Mouse (Mus musculus) embryonic facial prominence, embryonic 15.5 days (tissue): ENCODE data around the gene Gtf2h5. TPM values are rescaled to one million over a fixed set of nuclear protein-coding genes. Genes with fewer than 3 reads are reported as not detected.
A peak's percentile ranks its signal among the peaks of the same experiment; 100 is the strongest.

Experiments used
- ATAC-seq: fragments of 200-750 bp; cut with Nextera tagmentation; 2 replicates; pipeline ENCODE4 v1.8.0; 2017; ENCODE audit warnings: low read depth, moderate TSS enrichment; ENCODE audit not compliant: insufficient number of reproducible peaks, low FRiP score, low TSS enrichment
- H3K27ac ChIP-seq: fragments of 300-500 bp; sonication (generic); replicated peaks from 2 replicates; pipeline ENCODE4 v1.5.1; 2015; ENCODE audit warnings: mild to moderate bottlenecking, inconsistent platforms
- H3K27me3 ChIP-seq: fragments of 300-500 bp; sonication (generic); 2 replicates; pipeline ENCODE4 v1.6.1; 2015; ENCODE audit warnings: inconsistent platforms
- H3K36me3 ChIP-seq: fragments of 300-500 bp; sonication (generic); 2 replicates; pipeline ENCODE4 v1.6.1; 2015; ENCODE audit warnings: mild to moderate bottlenecking, inconsistent platforms
- H3K4me1 ChIP-seq: fragments of 300-500 bp; sonication (generic); 2 replicates; pipeline ENCODE4 v1.6.1; 2015; ENCODE audit warnings: inconsistent platforms
- H3K4me2 ChIP-seq: fragments of 300-500 bp; sonication (generic); replicated peaks from 2 replicates; pipeline ENCODE4 v1.6.1; 2015; ENCODE audit warnings: mild to moderate bottlenecking, inconsistent platforms
- H3K4me3 ChIP-seq: fragments of 300-500 bp; sonication (generic); replicated peaks from 2 replicates; pipeline ENCODE4 v1.5.1; 2015; ENCODE audit warnings: mild to moderate bottlenecking, inconsistent platforms
- H3K9ac ChIP-seq: fragments of 300-500 bp; sonication (generic); 2 replicates; pipeline ENCODE4 v1.6.1; 2015; ENCODE audit warnings: inconsistent platforms
- H3K9me3 ChIP-seq: fragments of 300-500 bp; sonication (generic); replicated peaks from 2 replicates; pipeline ENCODE4 v1.6.1; 2016; ENCODE audit warnings: inconsistent platforms
- WGBS: fragments of 180-500 bp; shearing (Covaris S2); methylation state at CpG from one replicate; pipeline ENCODE4 v1.1.7; 2015; 5-methylcytosine and 5-hydroxymethylcytosine counted together
- polyA plus RNA-seq: library from polyadenylated mRNA; unstranded; fragments of >200 nt; fragmentation: Nextera tagmentation; extraction: Ambion mirVana; gene quantifications from 2 replicates; pipeline ENCODE4 v1.2.1, GENCODE M21; 2015

Gene Gtf2h5
- polyA plus RNA-seq, 1 experiment from 2014 or later: 165 TPM

DNA sequence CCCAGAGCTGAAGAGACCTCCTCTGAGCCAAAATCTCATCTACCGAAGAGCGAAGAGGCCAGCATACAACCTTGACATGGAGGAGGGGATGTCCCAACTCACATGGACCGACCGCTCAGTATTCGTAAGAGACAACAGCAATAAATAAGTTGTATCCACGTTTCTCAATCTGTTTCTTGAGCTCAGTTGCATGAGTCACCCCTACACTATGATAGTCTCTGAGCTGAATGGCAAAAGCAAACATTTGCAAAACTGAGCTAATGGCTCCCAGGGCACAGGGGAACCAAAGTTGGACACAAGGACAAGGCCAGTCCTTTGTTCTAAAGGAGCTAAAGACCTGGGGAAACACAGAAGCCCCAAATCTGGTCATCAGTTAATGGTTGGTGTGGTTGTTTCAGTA is 9.7 kb upstream of the Gtf2h5 start:
- H3K36me3 ChIP-seq: peaks cover 57% of the 10 kb centered on the region

DNA sequence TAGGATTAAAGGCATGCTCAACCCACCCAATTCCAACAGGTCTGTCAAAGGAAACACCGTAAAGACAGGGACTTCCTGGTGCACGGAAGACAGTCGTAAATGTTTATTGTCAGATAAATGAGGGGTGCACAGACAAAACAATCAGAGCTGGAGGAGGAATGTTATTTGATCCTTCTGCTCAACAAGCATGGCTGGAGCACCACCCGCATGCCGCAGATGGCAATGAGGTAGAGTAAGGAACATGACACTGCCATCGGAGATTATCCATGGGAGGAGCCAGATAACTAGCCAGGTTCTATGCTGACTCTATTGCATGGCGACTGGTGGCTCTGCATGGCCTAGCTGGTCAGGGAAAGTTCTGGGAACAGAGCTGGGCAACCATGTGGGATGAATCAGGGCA is 6.2 kb upstream of the Gtf2h5 start:
- Histone ChIP-seq H3K36me3 (peaks cover 37% of the 10 kb centered on the region), H3K27ac (no peak overlapping the region), H3K4me1 (peaks cover 3% of the 10 kb centered on the region; the same call in 1 of the 2 replicates), H3K27me3 (no peaks in the 10 kb centered on the region), H3K9ac (no peak overlapping the region), H3K9me3 (no peaks in the 10 kb centered on the region), H3K4me2 (no peak overlapping the region), H3K4me3 (no peak overlapping the region)
- WGBS: 72% methylated on average over 7 of the region's 7 CpGs
- ATAC-seq: no peak

More for the DNA sequence above, 9.7 kb upstream of the Gtf2h5 start:
- H3K27me3 ChIP-seq: no peaks in the 10 kb centered on the region
- 91% methylated on average over 6 of the region's 6 CpGs for WGBS
- no peak overlapping the region for H3K4me3 ChIP-seq
- H3K9me3 ChIP-seq: no peaks in the 10 kb centered on the region
- H3K4me2 ChIP-seq: no peak overlapping the region
- no peak for ATAC-seq
- H3K4me1 ChIP-seq: no peaks in the 10 kb centered on the region
- H3K9ac ChIP-seq: no peak overlapping the region
- no peak overlapping the region for H3K27ac ChIP-seq

DNA sequence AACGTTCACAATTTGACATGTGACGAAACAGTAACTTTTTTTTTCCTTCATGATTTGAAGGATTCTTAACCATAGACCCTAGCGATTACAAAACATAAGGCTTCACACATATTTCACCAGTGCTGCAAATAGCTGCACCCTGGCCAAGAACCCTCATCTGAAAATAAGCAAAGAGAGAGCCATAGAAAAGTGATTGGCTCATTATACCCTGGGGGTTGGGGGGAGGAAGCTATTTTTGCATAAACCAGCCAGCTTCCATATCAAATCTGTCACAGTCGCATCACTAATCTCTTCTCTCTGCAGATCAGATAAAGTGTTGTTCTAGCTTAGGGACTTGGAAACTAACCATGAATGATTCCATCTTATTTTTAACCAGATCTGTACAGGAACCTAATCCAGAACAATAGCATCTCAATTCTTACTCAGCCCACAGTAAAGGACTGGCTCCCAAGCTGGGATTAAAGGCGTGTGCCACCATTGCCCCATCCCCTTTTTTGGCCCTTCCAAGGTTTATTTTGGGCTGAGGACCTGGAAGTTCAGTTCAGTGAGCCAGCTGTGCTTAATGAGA is 3.8 kb downstream of the Gtf2h5 start:
- WGBS: 73% methylated on average over 5 of the region's 5 CpGs
- no peak overlapping the region for H3K4me2 ChIP-seq

DNA sequence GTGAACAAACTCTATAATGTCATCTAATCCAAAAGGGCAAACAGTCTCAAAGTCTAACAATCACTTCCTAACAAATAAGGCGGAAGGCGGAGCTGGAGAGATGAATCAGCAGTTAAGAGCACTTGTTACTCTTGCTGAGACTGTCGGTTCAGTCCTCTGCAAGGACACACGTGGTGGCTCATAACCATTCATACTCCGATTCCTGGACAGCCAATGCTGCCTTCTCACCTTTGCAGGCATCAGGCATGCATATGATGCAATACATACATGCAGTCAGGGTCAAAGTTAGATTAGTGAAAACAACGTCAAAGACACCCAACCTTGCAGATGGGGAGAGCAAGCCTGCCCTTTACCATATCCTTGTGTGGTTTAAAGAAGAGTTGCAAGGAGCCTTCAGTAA is 12.0 kb downstream of the Gtf2h5 start:
- Histone ChIP-seq H3K9ac (no peak overlapping the region), H3K4me2 (no peak overlapping the region), H3K36me3 (peaks cover 21% of the 10 kb centered on the region; the same call in 1 of the 2 replicates), H3K4me1 (no peaks in the 10 kb centered on the region), H3K4me3 (no peak overlapping the region), H3K9me3 (no peaks in the 10 kb centered on the region), H3K27me3 (no peaks in the 10 kb centered on the region), H3K27ac (no peak overlapping the region)
- ATAC-seq: no peak
- 89% methylated on average over 6 of the region's 6 CpGs for WGBS

More for the DNA sequence above, 3.8 kb downstream of the Gtf2h5 start:
- no peak for ATAC-seq
- peaks cover 34% of the 10 kb centered on the region for H3K36me3 ChIP-seq
- H3K27me3 ChIP-seq: no peaks in the 10 kb centered on the region
- no peaks in the 10 kb centered on the region for H3K9me3 ChIP-seq
- no peak overlapping the region for H3K9ac ChIP-seq
- H3K27ac ChIP-seq: no peak overlapping the region
- peaks cover 10% of the 10 kb centered on the region for H3K4me1 ChIP-seq
- H3K4me3 ChIP-seq: no peak overlapping the region

DNA sequence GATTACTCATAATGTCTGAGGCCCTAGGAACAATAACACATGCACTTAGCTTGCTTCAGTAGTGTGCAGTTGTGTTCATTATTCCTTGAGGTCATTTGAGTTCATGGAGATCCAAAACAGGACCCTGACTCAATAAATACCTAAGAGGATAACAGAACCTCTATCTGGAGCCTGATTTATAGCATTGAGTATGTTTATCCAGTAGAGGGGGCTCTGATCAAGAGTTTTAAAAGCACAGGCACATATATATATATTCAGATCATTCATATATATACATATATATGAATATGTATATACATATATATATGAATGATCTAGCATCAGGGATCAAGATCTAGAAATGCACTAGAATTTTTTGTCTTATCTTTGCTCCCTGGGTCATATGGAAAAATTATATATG is 16.0 kb downstream of the Gtf2h5 start:
- ATAC-seq: no peak
- Histone ChIP-seq H3K27ac (no peak overlapping the region), H3K4me3 (no peak overlapping the region), H3K36me3 (peaks cover 5% of the 10 kb centered on the region; the same call in 1 of the 2 replicates), H3K9ac (no peak overlapping the region), H3K9me3 (no peaks in the 10 kb centered on the region), H3K27me3 (no peaks in the 10 kb centered on the region), H3K4me2 (no peak overlapping the region), H3K4me1 (no peaks in the 10 kb centered on the region)

DNA sequence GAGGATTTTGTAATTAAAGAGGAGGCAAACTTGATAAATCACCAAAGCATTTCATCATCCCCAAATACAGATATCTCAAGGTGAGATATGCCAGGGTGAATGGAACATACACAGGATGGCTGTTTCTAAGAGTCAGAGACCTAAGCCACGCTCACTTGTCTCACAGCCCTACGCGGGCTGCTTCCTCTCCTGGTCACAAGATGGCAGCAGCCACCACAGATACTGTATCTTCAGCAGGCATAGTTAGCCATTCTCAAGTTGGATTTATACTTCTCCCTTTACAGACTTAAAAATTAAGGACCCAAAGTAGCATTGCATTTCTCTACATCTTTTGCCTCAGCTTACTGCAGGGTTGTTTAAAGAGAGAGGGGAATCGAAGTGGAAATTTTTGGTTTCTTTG is 18.3 kb downstream of the Gtf2h5 start:
- H3K9me3 ChIP-seq: no peaks in the 10 kb centered on the region
- H3K4me1 ChIP-seq: no peaks in the 10 kb centered on the region
- no peak overlapping the region for H3K9ac ChIP-seq
- no peaks in the 10 kb centered on the region for H3K27me3 ChIP-seq
- 31% methylated on average over 4 of the region's 4 CpGs for WGBS
- H3K4me2 ChIP-seq: no peak overlapping the region
- ATAC-seq: no peak
- no peak overlapping the region for H3K4me3 ChIP-seq
- H3K27ac ChIP-seq: no peak overlapping the region
- H3K36me3 ChIP-seq: no peaks in the 10 kb centered on the region

DNA sequence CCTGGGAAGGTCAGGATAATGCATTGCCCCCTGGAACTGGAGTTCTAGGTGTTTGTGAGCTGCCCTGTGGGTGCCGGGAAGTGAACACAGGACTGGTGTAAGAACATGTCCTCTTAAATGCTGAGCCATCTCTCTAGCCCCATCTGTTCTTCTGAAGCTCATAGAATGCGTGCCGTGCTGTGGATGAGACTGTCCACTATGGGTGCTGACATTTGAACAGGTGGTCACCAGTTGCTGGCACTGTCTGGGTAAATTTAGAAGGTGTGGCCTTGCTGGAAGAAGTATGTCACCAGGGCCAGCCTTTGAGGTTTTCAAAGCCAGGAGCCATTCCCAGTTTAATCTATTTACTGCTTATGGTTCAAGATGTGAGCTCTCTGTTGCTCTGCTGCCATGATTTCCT is 22.7 kb downstream of the Gtf2h5 start:
- 86% methylated on average over 3 of the region's 3 CpGs for WGBS
- Histone ChIP-seq H3K4me2 (no peak overlapping the region), H3K27me3 (no peaks in the 10 kb centered on the region), H3K9me3 (no peaks in the 10 kb centered on the region), H3K27ac (no peak overlapping the region), H3K9ac (no peak overlapping the region), H3K36me3 (no peaks in the 10 kb centered on the region), H3K4me3 (no peak overlapping the region), H3K4me1 (no peaks in the 10 kb centered on the region; the same call in 1 of the 2 replicates)
- no peak for ATAC-seq

DNA sequence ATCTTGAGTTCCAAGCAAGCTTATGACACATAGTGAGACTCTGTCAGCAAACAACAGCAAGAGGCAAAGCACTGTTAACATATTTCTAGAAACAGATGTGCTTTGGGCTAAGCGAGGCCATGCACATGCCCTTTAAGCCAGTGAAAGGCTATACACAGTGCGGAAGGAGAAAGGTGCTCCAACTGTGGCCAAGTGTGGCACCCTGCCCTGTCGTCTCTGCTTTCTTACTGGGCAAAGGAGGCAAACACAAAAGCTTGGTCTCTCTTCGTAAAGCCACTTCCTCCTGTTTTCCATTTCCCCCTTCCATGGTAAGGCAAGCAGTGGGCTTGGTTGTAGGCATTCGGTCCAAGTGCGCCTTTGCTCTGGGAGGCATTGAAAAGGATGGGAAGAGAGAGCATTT is 24.0 kb downstream of the Gtf2h5 start:
- Histone ChIP-seq H3K27ac (no peak overlapping the region), H3K27me3 (no peaks in the 10 kb centered on the region), H3K4me3 (no peak overlapping the region), H3K9ac (no peak overlapping the region), H3K36me3 (no peaks in the 10 kb centered on the region), H3K4me1 (peaks cover 9% of the 10 kb centered on the region), H3K4me2 (no peak overlapping the region), H3K9me3 (no peaks in the 10 kb centered on the region)
- 83% methylated on average over 6 of the region's 6 CpGs for WGBS
- ATAC-seq: no peak

DNA sequence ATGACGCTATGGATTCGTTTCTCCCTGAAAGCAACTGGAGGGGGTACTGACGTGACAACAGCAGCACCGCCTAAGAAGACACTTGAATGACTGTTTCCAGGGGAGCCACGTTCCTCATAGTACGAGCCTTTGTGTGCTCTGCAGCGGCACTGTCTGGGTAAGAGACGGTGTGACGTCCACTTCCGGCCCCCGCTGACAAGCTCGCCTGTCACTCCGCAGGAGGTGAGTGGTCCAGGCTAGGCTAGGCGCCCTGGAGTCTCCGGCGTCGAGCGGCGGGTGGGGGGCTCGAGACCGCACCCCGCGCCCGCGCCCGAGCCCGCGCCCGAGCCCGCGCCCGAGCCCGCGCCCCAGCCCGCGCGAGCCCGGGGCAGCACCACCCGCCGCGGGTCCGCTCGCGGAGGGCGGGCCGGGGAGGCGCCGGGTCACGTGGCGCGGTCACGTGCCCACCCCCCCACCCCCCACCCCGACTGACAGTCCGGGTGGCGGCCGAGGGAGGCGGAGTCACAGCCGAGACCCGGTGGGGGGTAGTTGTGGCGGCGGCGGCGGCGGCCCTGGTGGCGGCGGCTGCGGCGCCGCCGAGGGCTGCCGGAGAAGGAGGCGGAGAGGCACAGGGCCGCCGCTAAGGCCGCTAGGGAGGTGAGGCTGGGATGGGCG is 26.9 kb downstream of the Gtf2h5 start, which contains the start of gene Tulp4:
Gene Tulp4, plus strand, starts transcription at position 77 of the 654 bp plus-strand sequence.
- peaks cover 19% of the 10 kb centered on the region for H3K4me1 ChIP-seq
- WGBS: under 1% methylated on average over 44 of the region's 76 CpGs
- peaks cover 3% of the 10 kb centered on the region; the same call in 1 of the 2 replicates for H3K36me3 ChIP-seq
- peak within 1 kb of the TSS; percentile 58 for H3K4me2 ChIP-seq
- ATAC-seq: peak; percentile 95
- H3K9ac ChIP-seq: peak within 1 kb of the TSS; percentile 96
- H3K27me3 ChIP-seq: no peaks in the 10 kb centered on the region
- H3K27ac ChIP-seq: peak within 1 kb of the TSS; percentile 98
- peak within 1 kb of the TSS; percentile 93 for H3K4me3 ChIP-seq
- H3K9me3 ChIP-seq: no peaks in the 10 kb centered on the region

DNA sequence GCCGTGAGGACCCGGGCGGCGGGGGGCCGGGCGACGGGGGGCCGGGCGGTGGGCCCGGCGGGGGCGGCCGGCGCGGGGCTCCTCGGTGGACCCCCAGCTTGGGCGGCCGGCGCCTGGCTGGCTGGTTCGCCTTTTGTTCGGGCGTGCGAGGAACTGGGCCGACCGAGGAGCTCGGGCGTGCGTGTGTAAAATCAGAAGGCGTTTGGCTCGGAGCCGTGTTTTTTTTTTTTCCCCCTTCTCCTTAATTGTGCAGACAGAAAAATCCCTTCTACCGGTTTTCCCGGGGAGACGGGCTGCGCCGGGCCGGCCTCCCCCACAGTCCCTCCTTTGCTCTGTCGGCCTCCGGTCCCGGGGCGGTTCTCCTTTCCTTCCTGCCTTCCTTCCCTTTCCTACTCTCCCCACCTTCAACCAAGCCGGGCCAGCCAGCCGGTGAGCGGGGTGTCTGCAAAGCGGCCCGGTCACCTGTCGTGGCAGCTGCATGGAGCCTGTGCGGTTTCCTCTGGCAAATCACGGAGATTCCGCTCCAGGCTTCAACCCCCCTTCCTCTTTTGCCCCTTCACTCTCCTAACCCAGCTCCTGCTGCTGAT is 27.5 kb downstream of the Gtf2h5 start:
- Histone ChIP-seq H3K27me3 (no peaks in the 10 kb centered on the region), H3K9ac (peak overlapping the region; percentile 96), H3K4me3 (peak overlapping the region; percentile 93), H3K4me2 (peak overlapping the region; percentile 58), H3K36me3 (peaks cover 3% of the 10 kb centered on the region; the same call in 1 of the 2 replicates), H3K27ac (peak overlapping the region; percentile 98), H3K4me1 (peaks cover 19% of the 10 kb centered on the region), H3K9me3 (no peaks in the 10 kb centered on the region)
- under 1% methylated on average over 42 of the region's 50 CpGs for WGBS
- no peak for ATAC-seq

DNA sequence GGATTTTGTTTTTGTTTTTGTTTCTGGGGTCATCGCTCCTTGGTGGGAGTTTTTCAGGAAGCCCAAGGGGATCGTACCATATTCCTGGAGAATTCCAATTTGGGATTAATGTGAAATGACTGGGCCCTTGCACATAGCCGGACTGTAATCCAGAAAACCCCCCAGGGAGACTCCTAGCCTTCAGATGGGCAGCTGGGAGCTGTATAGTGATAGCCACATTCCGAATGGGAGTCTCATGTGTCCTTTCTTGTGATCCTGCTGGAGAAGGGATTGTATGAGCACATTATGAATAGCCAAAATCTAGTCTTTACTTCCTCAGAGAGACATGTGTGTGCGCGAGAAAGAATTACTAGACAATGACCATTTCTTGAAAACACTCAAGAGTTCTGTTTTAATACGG is 28.6 kb downstream of the Gtf2h5 start:
- Histone ChIP-seq H3K4me2 (peak overlapping the region; percentile 58), H3K27ac (no peak overlapping the region), H3K36me3 (peaks cover 3% of the 10 kb centered on the region; the same call in 1 of the 2 replicates), H3K27me3 (no peaks in the 10 kb centered on the region), H3K4me3 (peak overlapping the region; percentile 93), H3K9me3 (no peaks in the 10 kb centered on the region), H3K4me1 (peaks cover 19% of the 10 kb centered on the region), H3K9ac (0 out of 2 replicates have a peak overlapping the region, but pooled peaks have one; percentile 9)
- ATAC-seq: no peak
- WGBS: 28% methylated on average over 7 of the region's 7 CpGs
